Comparison of ENCODE assay signal across 9 mouse cellular contexts in genomic region chr9:32562409-32562808, GRCm38 (mm10). TPM values are rescaled to one million over a fixed set of nuclear protein-coding genes. Genes with fewer than 3 reads are reported as not detected.
A peak's percentile ranks its signal among the peaks of the same experiment; 100 is the strongest.
DNase-seq lines count a peak whose midpoint lies in the region; ATAC-seq and TF ChIP-seq lines count a peak whose summit lies in the region.
"Had no signal": no experiment of that assay in that cellular context is flagged by ENCODE, and none has a peak within 500 bp of the region (broad histone marks: within the 10 kb centered on the region; RNA-seq: fewer than 3 reads in every experiment).

No protein-coding gene starts in this region.

- TF ChIP-seq CTCF in layer of hippocampus, adult 2 months (conservative IDR thresholded peaks at IDR 0.05): peak; percentile 75
- no peak for TF ChIP-seq CTCF in bone marrow, adult 2 months (IDR thresholded peaks at IDR 0.05; ENCODE audit: control insufficient read depth, insufficient read depth, low read length)
- peak; percentile 72 for TF ChIP-seq CTCF in kidney, postnatal 0 days (IDR thresholded peaks at IDR 0.05; ENCODE audit: low read depth)

- H3K9me3 ChIP-seq in kidney, postnatal 0 days (replicated peaks; ENCODE audit: low read length): no peaks in the 10 kb centered on the region
- H3K9me3 ChIP-seq: forebrain, embryonic 15.5 days had no signal

- H3K4me3 ChIP-seq in layer of hippocampus, adult 2 months: no peak overlapping the region
- peak overlapping the region; percentile 7 for H3K4me3 ChIP-seq in bone marrow, adult 2 months (replicated peaks; ENCODE audit: control insufficient read depth, low read depth, low read length)
- H3K4me3 ChIP-seq in kidney, postnatal 0 days (replicated peaks; ENCODE audit: low read depth, low read length): no peak overlapping the region
- H3K4me3 ChIP-seq: forebrain, embryonic 15.5 days had no signal

- ATAC-seq in kidney, postnatal 0 days (replicated peaks; ENCODE audit: low FRiP score, low read depth): peak; percentile 60; the same call in 1 of the 2 replicates
- peak; percentile 64 for ATAC-seq in megakaryocyte-erythroid progenitor cell, adult 5-6 weeks (replicated peaks; ENCODE audit: low FRiP score, low TSS enrichment, poor library complexity, severe bottlenecking)
- ATAC-seq: forebrain, embryonic 15.5 days had no signal

- peak overlapping the region; percentile 35; the same call in 1 of the 2 replicates for H3K4me2 ChIP-seq in kidney, postnatal 0 days (ENCODE audit: low read length)
- H3K4me2 ChIP-seq: forebrain, embryonic 15.5 days had no signal

- WGBS in bone marrow, adult 2 months: 3% methylated on average over 9 of the region's 9 CpGs
- WGBS in kidney, postnatal 0 days: 14% methylated on average over 9 of the region's 9 CpGs

- DNase-seq in layer of hippocampus, adult 2 months (ENCODE audit: low spot score in 2 of 2): no peak
- DNase-seq in layer of hippocampus, postnatal 36 days: no peak
- peak; percentile 91 for DNase-seq in kidney, postnatal 0 days (ENCODE audit: low spot score)
- DNase-seq in layer of hippocampus, postnatal 14 days (ENCODE audit: low spot score in 2 of 2): no peak
- DNase-seq in cerebellum, postnatal 25 days: no peak
- DNase-seq in layer of hippocampus, adult 18-20 months (ENCODE audit: low spot score in 2 of 2): no peak

- no peaks in the 10 kb centered on the region for H3K27me3 ChIP-seq in kidney, postnatal 0 days (ENCODE audit: insufficient read depth, low read length)
- H3K27me3 ChIP-seq: forebrain, embryonic 15.5 days had no signal

- no peaks in the 10 kb centered on the region for H3K36me3 ChIP-seq in kidney, postnatal 0 days (ENCODE audit: insufficient read depth, low read length)
- H3K36me3 ChIP-seq: forebrain, embryonic 15.5 days had no signal

- H3K4me1 ChIP-seq in bone marrow, adult 2 months (ENCODE audit: control insufficient read depth, insufficient read depth, low read length): peaks cover 2% of the 10 kb centered on the region; the same call in 1 of the 2 replicates
- H3K4me1 ChIP-seq in kidney, postnatal 0 days (replicated peaks; ENCODE audit: insufficient read depth, low read length): peaks cover 10% of the 10 kb centered on the region; the same call in 1 of the 2 replicates
- H3K4me1 ChIP-seq: forebrain, embryonic 15.5 days had no signal

- no peak overlapping the region for H3K9ac ChIP-seq in kidney, postnatal 0 days (ENCODE audit: low read depth, low read length)
- H3K9ac ChIP-seq: forebrain, embryonic 15.5 days had no signal

- TF ChIP-seq POLR2A in bone marrow, adult 2 months (IDR thresholded peaks at IDR 0.05; ENCODE audit: borderline replicate concordance, control insufficient read depth, low read depth, low read length): no peak

- no peak overlapping the region for H3K27ac ChIP-seq in layer of hippocampus, adult 2 months
- no peak overlapping the region for H3K27ac ChIP-seq in bone marrow, adult 2 months (ENCODE audit: control insufficient read depth, insufficient read depth, low read depth, low read length, poor library complexity)
- H3K27ac ChIP-seq in kidney, postnatal 0 days: no peak overlapping the region
- H3K27ac ChIP-seq: forebrain, embryonic 15.5 days had no signal

RNA-seq across cellular contexts. Expression of gene Fli1, which starts 19.7 kb away (rescaled TPM):
- total RNA-seq in layer of hippocampus, adult 2 months (2021): 1 to 10 TPM; 4.0 to 4.3 TPM
- 1 to 10 TPM; 5.4 to 6.3 TPM for total RNA-seq in layer of hippocampus, postnatal 36 days (2021)
- polyA plus RNA-seq in bone marrow, adult 2 months (2011; ENCODE audit: insufficient read depth, insufficient read length, low replicate concordance, missing spikeins): 17.4 and 33.9 TPM in 2 replicates
- 21.6 and 23.6 TPM in 2 replicates for polyA plus RNA-seq in kidney, postnatal 0 days (2015; fragmentation: Nextera tagmentation; extraction: Ambion mirVana)
- 8.9 and 18.6 TPM in 2 replicates for total RNA-seq in megakaryocyte-erythroid progenitor cell, adult 5-6 weeks (2014; fragmentation: Nextera tagmentation)
- 17.7 and 38.1 TPM in 2 replicates for total RNA-seq in megakaryocyte-erythroid progenitor cell, adult 5-6 weeks (2017)
- 1 to 10 TPM; 6.1 to 6.7 TPM for total RNA-seq in layer of hippocampus, postnatal 14 days (2021)
- 1 to 10 TPM; 4.1 to 5.4 TPM for total RNA-seq in layer of hippocampus, adult 18-20 months (2021)
